Mouse (Mus musculus) lung, adult 18-20 months (tissue): Measurements from ENCODE around the gene Armc10.
"Not testable (repeated sequence)": the region's sequence is repeated elsewhere in the genome, so short reads cannot be mapped to it uniquely, and the experiment has no call there.

ENCODE experiments used
- DNase-seq, 2 experiments: peaks; one replicate each; pipeline ENCODE4 v3.0.0; 2022; ENCODE audit warnings: mixed read lengths in 2 of 2

The Armc10 gene

GRCm38 (mm10) chr5:21645439-21646132, at the start of gene Armc10, which contains the start of gene Fbxl13:
Gene Armc10, plus strand, starts transcription at chr5:21645813.
Gene Fbxl13, minus strand, starts transcription at chr5:21645634.
- peak; percentile 93 to 95 for DNase-seq

GRCm38 (mm10) chr5:21599536-21599935, 46.1 kb upstream of the Armc10 start:
- DNase-seq, result not testable (repeated sequence)

- DNase-seq, result no peak
Observed at GRCm38 (mm10) chr5:21599961-21600360, 45.7 kb upstream of the Armc10 start.

- DNase-seq, result no peak
Observed at GRCm38 (mm10) chr5:21605936-21606335, 39.7 kb upstream of the Armc10 start.

- DNase-seq, result no peak
Observed at GRCm38 (mm10) chr5:21608311-21609304, 37.0 kb upstream of the Armc10 start.

GRCm38 (mm10) chr5:21610996-21611395, 34.6 kb upstream of the Armc10 start:
- DNase-seq, result no peak

GRCm38 (mm10) chr5:21614299-21614698, 31.3 kb upstream of the Armc10 start:
- not testable (repeated sequence) for DNase-seq

- no peak for DNase-seq
Observed at GRCm38 (mm10) chr5:21616450-21617009, 29.1 kb upstream of the Armc10 start.

GRCm38 (mm10) chr5:21625916-21626315, 19.7 kb upstream of the Armc10 start:
- no peak for DNase-seq

GRCm38 (mm10) chr5:21640961-21641360, 4.7 kb upstream of the Armc10 start:
- DNase-seq, result no peak

- DNase-seq, result no peak
Observed at GRCm38 (mm10) chr5:21643606-21644005, 2.0 kb upstream of the Armc10 start.

- DNase-seq, result no peak
Observed at GRCm38 (mm10) chr5:21644891-21645438, 648 bp upstream of the Armc10 start.

- no peak for DNase-seq
Observed at GRCm38 (mm10) chr5:21646133-21646491, 499 bp downstream of the Armc10 start.

- DNase-seq, result no peak
Observed at GRCm38 (mm10) chr5:21650736-21651135, 5.1 kb downstream of the Armc10 start.

- DNase-seq, result no peak
Observed at GRCm38 (mm10) chr5:21651885-21652612, 6.4 kb downstream of the Armc10 start.

GRCm38 (mm10) chr5:21656912-21657311, 11.3 kb downstream of the Armc10 start:
- DNase-seq, result peak; percentile 15 to 49

- DNase-seq, result no peak
Observed at GRCm38 (mm10) chr5:21658038-21658437, 12.4 kb downstream of the Armc10 start.

GRCm38 (mm10) chr5:21658623-21659395, 13.2 kb downstream of the Armc10 start:
- peak; percentile 78 to 85 for DNase-seq

GRCm38 (mm10) chr5:21660850-21661249, 15.2 kb downstream of the Armc10 start:
- DNase-seq, result no peak

GRCm38 (mm10) chr5:21663081-21663480, 17.5 kb downstream of the Armc10 start:
- DNase-seq, result no peak
